ENCODE assay signal across 15 mouse cellular contexts in genomic region chr14:98154832-98155422, GRCm38 (mm10). TPM values are rescaled to one million over a fixed set of nuclear protein-coding genes. Genes with fewer than 3 reads are reported as not detected.
A peak's percentile ranks its signal among the peaks of the same experiment; 100 is the strongest.
DNase-seq lines count a peak whose midpoint lies in the region; ATAC-seq lines count a peak whose summit lies in the region.
"Had no signal": no experiment of that assay in that cellular context is flagged by ENCODE, and none has a peak within 500 bp of the region (broad histone marks: within the 10 kb centered on the region; RNA-seq: fewer than 3 reads in every experiment).

No protein-coding gene starts in this region.

- no peaks in the 10 kb centered on the region; the same call in 1 of the 2 replicates for H3K4me1 ChIP-seq in neural tube, embryonic 15.5 days
- H3K4me1 ChIP-seq in hindbrain, embryonic 13.5 days (replicated peaks), result peaks cover 18% of the 10 kb centered on the region
- peaks cover 26% of the 10 kb centered on the region for H3K4me1 ChIP-seq in midbrain, embryonic 14.5 days (ENCODE audit: control insufficient read depth, insufficient read depth, low read length)
- H3K4me1 ChIP-seq: lung, embryonic 15.5 days had no signal

- no peaks in the 10 kb centered on the region for H3K9me3 ChIP-seq in neural tube, embryonic 15.5 days (replicated peaks)
- H3K9me3 ChIP-seq in hindbrain, embryonic 13.5 days, result no peaks in the 10 kb centered on the region
- H3K9me3 ChIP-seq in midbrain, embryonic 14.5 days (ENCODE audit: control insufficient read depth, low read length), result no peaks in the 10 kb centered on the region
- H3K9me3 ChIP-seq: heart, embryonic 12.5 days; lung, embryonic 15.5 days had no signal

- no peak overlapping the region for H3K9ac ChIP-seq in neural tube, embryonic 15.5 days (replicated peaks)
- no peak overlapping the region for H3K9ac ChIP-seq in hindbrain, embryonic 13.5 days
- H3K9ac ChIP-seq in midbrain, embryonic 14.5 days (replicated peaks; ENCODE audit: low read length), result no peak overlapping the region
- H3K9ac ChIP-seq: heart, embryonic 12.5 days; lung, embryonic 15.5 days had no signal

- no peak overlapping the region for H3K4me2 ChIP-seq in neural tube, embryonic 15.5 days
- H3K4me2 ChIP-seq in hindbrain, embryonic 13.5 days, result peak overlapping the region; percentile 1; the same call in 1 of the 2 replicates
- peak overlapping the region; percentile 43 for H3K4me2 ChIP-seq in midbrain, embryonic 14.5 days (ENCODE audit: low read length)
- H3K4me2 ChIP-seq: heart, embryonic 12.5 days; liver, embryonic 11.5 days; lung, embryonic 15.5 days had no signal

- H3K27me3 ChIP-seq in neural tube, embryonic 15.5 days (replicated peaks), result no peaks in the 10 kb centered on the region
- no peaks in the 10 kb centered on the region for H3K27me3 ChIP-seq in hindbrain, embryonic 13.5 days
- H3K27me3 ChIP-seq in midbrain, embryonic 14.5 days (ENCODE audit: control insufficient read depth, insufficient read depth, low read length), result no peaks in the 10 kb centered on the region
- H3K27me3 ChIP-seq: heart, embryonic 12.5 days; lung, embryonic 15.5 days had no signal

- H3K36me3 ChIP-seq in neural tube, embryonic 15.5 days, result no peaks in the 10 kb centered on the region
- no peaks in the 10 kb centered on the region for H3K36me3 ChIP-seq in hindbrain, embryonic 13.5 days
- H3K36me3 ChIP-seq in midbrain, embryonic 14.5 days (ENCODE audit: control insufficient read depth, insufficient read depth, low read length), result no peaks in the 10 kb centered on the region
- H3K36me3 ChIP-seq: heart, embryonic 12.5 days; lung, embryonic 15.5 days had no signal

- no peak overlapping the region for H3K27ac ChIP-seq in neural tube, embryonic 15.5 days (replicated peaks)
- H3K27ac ChIP-seq in hindbrain, embryonic 13.5 days, result peak overlapping the region; percentile 49
- H3K27ac ChIP-seq in midbrain, embryonic 14.5 days (replicated peaks; ENCODE audit: low read depth, low read length), result 0 out of 2 replicates have a peak overlapping the region, but pooled peaks have one; percentile 10
- H3K27ac ChIP-seq: lung, embryonic 15.5 days had no signal

- WGBS in neural tube, embryonic 15.5 days, result 24% methylated on average over 7 of the region's 7 CpGs
- 13% methylated on average over 7 of the region's 7 CpGs for WGBS in hindbrain, embryonic 13.5 days
- 12% methylated on average over 7 of the region's 7 CpGs for WGBS in midbrain, embryonic 14.5 days

- no peak overlapping the region for H3K4me3 ChIP-seq in neural tube, embryonic 15.5 days (replicated peaks)
- H3K4me3 ChIP-seq in hindbrain, embryonic 13.5 days, result no peak overlapping the region
- H3K4me3 ChIP-seq in midbrain, embryonic 14.5 days (replicated peaks; ENCODE audit: low read depth, low read length), result no peak overlapping the region
- H3K4me3 ChIP-seq: heart, embryonic 12.5 days; lung, embryonic 15.5 days had no signal

- peak; percentile 37 for DNase-seq in neural tube, embryonic 10.5 days (ENCODE audit: extremely low spot score, low spot score)
- peak; percentile 25 for DNase-seq in midbrain, embryonic 14.5 days
- no peak for DNase-seq in kidney, adult 8-10 months
- no peak for DNase-seq in layer of hippocampus, postnatal 14 days (ENCODE audit: low spot score in 2 of 2)
- DNase-seq in adipocyte (ENCODE audit: low spot score), result no peak
- DNase-seq: gastrocnemius, postnatal 14 days; heart, postnatal 4 days; kidney, adult 18-20 months; kidney, postnatal 4 days had no signal

- ATAC-seq in neural tube, embryonic 15.5 days (ENCODE audit: low FRiP score), result no peak
- ATAC-seq in hindbrain, embryonic 13.5 days (ENCODE audit: low FRiP score), result peak; percentile 81
- peak; percentile 57 for ATAC-seq in midbrain, embryonic 14.5 days (ENCODE audit: low FRiP score, low TSS enrichment)

RNA-seq across cellular contexts. Expression of gene Dach1, which starts 14.6 kb away (rescaled TPM):
- polyA plus RNA-seq in neural tube, embryonic 15.5 days (2015; fragmentation: Nextera tagmentation; extraction: Ambion mirVana), result 12.6 and 14.9 TPM in 2 replicates
- polyA plus RNA-seq in hindbrain, embryonic 13.5 days (2015; fragmentation: Nextera tagmentation; extraction: Ambion mirVana), result 19.8 and 20.5 TPM in 2 replicates
- 17.1 and 20.0 TPM in 2 replicates for polyA plus RNA-seq in midbrain, embryonic 14.5 days (2014; fragmentation: Nextera tagmentation; extraction: Ambion mirVana)
- total RNA-seq in layer of hippocampus, postnatal 14 days (2021), result 1 to 10 TPM; 5.4 to 6.1 TPM
- total RNA-seq: MEL had no signal

Comparison
In these comparisons a context has a peak if more than half of its experiments do, and no peak if none do; other contexts are left out.
1. DNase-seq: peak in neural tube, embryonic 10.5 days (single experiment) and midbrain, embryonic 14.5 days (single experiment); none in kidney, adult 8-10 months (0 of 2), layer of hippocampus, postnatal 14 days (0 of 2) and adipocyte (single experiment).